Mouse (Mus musculus): ENCODE measurements around the gene Ep400. TPM values are rescaled to one million over a fixed set of nuclear protein-coding genes. Genes with fewer than 3 reads are reported as not detected.
A peak's percentile ranks its signal among the peaks of the same experiment; 100 is the strongest.

The Ep400 gene
- total and polyA plus RNA-seq, 3 experiments, result 18.4 to 32.6 (median 31.4) TPM

DNA sequence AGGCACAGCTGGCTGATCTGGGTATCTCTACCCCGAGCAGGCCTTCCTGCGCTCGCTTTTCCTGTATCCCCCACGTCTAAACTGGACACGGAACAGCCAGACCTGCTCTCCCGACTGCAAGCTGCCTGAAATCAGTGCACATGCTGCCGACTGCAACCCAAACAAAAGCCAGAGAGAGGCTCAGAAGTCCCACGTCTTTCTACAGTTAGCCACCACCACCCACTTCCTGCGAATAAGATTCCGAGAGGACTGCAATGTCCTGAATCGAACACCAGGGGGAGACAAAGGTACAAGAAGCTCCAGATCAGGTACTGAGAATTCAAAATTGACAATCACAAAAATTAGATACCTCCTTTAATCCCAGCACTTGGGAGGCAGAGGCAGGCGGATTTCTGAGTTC is 131.1 kb downstream of the Ep400 start:
- DNase-seq, result peak; percentile 66 to 69
- no peak overlapping the region for H3K4me3 ChIP-seq
- WGBS, result 12% methylated on average over 12 of the region's 12 CpGs
- no peaks in the 10 kb centered on the region for H3K79me2 ChIP-seq (replicated peaks; ENCODE audit: control insufficient read depth, insufficient read depth, low read length)
- intact Hi-C loops (cut with DNase I), result loop anchor here (5.0 to 10.0 kb wide), 3 partner anchors 212 to 285 kb away; no protein-coding TSS in a partner anchor
- TF ChIP-seq POLR2A (IDR thresholded peaks at IDR 0.05; ENCODE audit: insufficient read depth, low read depth, low read length) (no peak), CTCF (IDR thresholded peaks at IDR 0.05) (peak; percentile 90), EP300 (IDR thresholded peaks at IDR 0.05; ENCODE audit: insufficient read depth, low read depth, low read length) (no peak)
- H3K36me3 ChIP-seq (ENCODE audit: control insufficient read depth, insufficient read depth, low read length), result no peaks in the 10 kb centered on the region
- no peak overlapping the region for H3K27ac ChIP-seq
- no peaks in the 10 kb centered on the region for H3K27me3 ChIP-seq (ENCODE audit: control insufficient read depth, insufficient read depth, low read length)
- no peaks in the 10 kb centered on the region for H3K4me1 ChIP-seq (ENCODE audit: control insufficient read depth, insufficient read depth, low read length)
- H3K9ac ChIP-seq (ENCODE audit: low read depth, low read length), result 0 out of 2 replicates have a peak overlapping the region, but pooled peaks have one; percentile 13

DNA sequence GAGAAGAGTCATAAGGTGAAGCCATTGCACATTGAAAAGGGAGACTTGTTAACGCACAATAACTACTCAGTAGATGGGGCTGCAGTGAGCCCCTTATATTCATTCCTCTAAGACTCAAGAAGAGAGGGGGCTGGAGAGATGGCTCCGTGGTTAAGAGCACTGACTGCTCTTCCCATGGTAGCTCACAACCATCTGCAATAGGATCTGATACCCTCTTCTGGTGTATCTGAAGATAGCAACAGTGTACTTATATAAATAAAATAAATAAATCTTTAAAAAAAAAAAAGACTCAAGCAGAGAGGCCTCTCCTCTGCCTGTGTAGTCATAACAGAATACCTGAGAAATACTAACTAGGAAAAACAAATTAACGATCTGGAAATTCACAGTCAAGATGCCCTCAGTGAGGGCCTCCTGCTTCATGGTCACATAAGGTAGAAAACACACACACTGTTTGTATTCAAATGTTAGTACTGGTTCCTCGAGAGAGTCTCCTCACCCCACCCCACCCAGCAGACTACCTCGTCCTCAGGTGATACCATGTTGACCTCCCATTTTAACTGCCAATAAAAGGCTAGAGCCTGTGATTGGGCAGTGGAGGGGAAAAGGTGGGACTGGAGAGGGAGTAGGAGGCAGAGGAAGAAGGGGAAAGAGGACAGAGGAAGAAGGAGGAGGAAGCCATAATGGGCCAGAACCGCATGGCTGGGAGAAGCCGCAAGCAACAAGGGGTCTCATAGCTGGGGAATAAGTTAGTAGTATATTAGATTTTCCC is 132.0 kb downstream of the Ep400 start:
- DNase-seq, result no peak
- H3K9ac ChIP-seq (ENCODE audit: low read depth, low read length), result no peak overlapping the region
- no peaks in the 10 kb centered on the region for H3K4me1 ChIP-seq (ENCODE audit: control insufficient read depth, insufficient read depth, low read length)
- H3K36me3 ChIP-seq (ENCODE audit: control insufficient read depth, insufficient read depth, low read length), result no peaks in the 10 kb centered on the region
- 73% methylated on average over 7 of the region's 7 CpGs for WGBS
- no peak overlapping the region for H3K27ac ChIP-seq
- TF ChIP-seq POLR2A (IDR thresholded peaks at IDR 0.05; ENCODE audit: insufficient read depth, low read depth, low read length) (no peak), EP300 (IDR thresholded peaks at IDR 0.05; ENCODE audit: insufficient read depth, low read depth, low read length) (no peak), CTCF (IDR thresholded peaks at IDR 0.05) (no peak)
- no peaks in the 10 kb centered on the region for H3K27me3 ChIP-seq (ENCODE audit: control insufficient read depth, insufficient read depth, low read length)
- H3K79me2 ChIP-seq (replicated peaks; ENCODE audit: control insufficient read depth, insufficient read depth, low read length), result no peaks in the 10 kb centered on the region
- intact Hi-C loops (cut with DNase I), result loop anchor here (5.0 to 10.0 kb wide), 3 partner anchors 211 to 286 kb away; no protein-coding TSS in a partner anchor
- H3K4me3 ChIP-seq, result no peak overlapping the region

DNA sequence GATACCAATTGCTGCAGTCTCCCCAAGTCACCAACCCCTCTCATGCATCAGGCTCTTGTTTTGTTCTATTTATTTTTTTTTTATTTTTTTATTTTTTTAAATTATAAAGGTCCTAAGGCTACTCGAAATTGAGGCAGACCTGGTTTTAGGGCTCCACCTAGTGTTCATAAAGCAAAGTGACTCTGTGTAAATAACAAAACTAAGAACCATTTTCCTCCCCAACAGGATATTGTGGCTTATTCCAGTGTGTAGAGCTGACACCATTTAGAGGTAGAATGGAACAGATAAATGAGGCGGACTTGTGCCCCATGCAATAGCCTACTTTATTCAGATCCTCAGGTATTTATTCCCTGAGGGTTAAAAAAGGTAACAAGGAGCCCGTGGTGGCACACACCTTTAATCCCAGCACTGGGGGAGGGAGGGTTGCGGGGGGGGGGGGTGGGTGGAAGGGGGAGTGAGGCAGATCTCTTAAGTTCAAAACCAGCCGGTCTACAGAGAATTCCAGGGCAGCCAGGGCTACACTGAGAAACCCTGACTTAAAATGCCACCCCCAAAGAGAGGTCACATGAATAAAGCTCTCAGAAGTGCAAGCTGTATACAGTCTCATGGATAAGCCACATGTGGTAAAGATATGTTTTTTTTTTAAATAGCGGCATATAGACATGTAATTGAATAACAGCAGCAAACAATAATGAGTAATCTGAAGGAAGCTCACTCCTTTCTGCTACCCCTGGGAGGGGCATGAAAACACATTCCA is 134.4 kb downstream of the Ep400 start:
- intact Hi-C loops (cut with DNase I), result loop anchor here (1.0 to 10.0 kb wide), 5 partner anchors 142 to 289 kb away; no protein-coding TSS in a partner anchor
- Histone ChIP-seq H3K79me2 (replicated peaks; ENCODE audit: control insufficient read depth, insufficient read depth, low read length) (no peaks in the 10 kb centered on the region), H3K9ac (ENCODE audit: low read depth, low read length) (no peak overlapping the region), H3K27ac (no peak overlapping the region), H3K36me3 (ENCODE audit: control insufficient read depth, insufficient read depth, low read length) (no peaks in the 10 kb centered on the region), H3K4me1 (ENCODE audit: control insufficient read depth, insufficient read depth, low read length) (no peaks in the 10 kb centered on the region), H3K27me3 (ENCODE audit: control insufficient read depth, insufficient read depth, low read length) (no peaks in the 10 kb centered on the region), H3K4me3 (no peak overlapping the region)
- WGBS, result 35% methylated on average over 6 of the region's 6 CpGs
- TF ChIP-seq POLR2A (IDR thresholded peaks at IDR 0.05; ENCODE audit: insufficient read depth, low read depth, low read length) (no peak), EP300 (IDR thresholded peaks at IDR 0.05; ENCODE audit: insufficient read depth, low read depth, low read length) (no peak), CTCF (IDR thresholded peaks at IDR 0.05) (peak; percentile 84)
- DNase-seq, result no peak

DNA sequence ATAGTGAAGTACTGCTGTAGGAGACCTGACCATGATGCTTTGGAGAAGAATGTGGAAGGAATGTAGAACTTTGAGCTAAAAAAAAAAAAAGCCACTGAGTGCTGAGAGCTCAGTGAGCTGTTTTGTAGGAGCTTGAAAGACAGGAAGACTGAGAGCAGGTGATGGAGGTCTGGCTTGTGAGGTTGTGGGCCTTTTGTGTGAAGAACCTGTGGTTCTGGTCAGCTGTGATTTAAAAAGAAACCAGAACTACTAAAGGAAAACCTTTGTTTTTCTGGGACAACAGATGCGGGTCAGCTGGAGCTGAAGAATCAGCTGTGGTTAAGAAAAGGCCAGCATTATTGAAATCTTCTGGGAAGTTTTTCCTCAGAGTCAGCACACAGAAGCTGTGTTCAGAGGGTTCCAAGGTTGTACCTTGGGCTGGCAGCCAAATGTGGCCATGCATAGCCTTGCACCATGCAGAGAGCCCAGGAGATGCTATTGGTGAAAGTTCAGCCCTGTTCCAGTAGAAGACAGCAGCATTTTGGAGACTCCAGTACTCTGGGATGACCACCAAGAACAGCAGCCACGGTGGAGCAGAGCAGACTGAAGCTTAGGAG is 140.9 kb downstream of the Ep400 start:
- H3K27ac ChIP-seq, result no peak overlapping the region

DNA sequence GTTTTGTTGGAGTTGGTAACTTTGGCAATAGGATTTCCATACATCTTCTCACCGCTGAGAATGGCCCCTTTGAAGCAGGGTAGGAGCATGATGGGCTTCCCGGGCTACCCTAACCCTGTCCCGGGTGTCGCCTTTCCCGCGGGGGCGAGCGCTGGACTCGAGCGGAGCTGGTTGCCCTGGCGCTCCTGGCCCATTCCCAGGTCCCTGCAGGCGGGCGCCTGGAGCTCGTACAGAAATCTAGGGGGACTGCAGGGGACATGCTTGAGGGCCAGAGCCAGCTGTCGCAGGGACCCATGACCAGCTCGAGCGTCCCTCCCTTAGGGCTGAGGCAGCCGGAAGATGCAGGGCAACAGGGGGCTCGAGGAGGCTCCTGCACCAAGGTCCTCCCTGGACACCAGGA is 142.4 kb downstream of the Ep400 start:
- Histone ChIP-seq H3K27me3 (ENCODE audit: control insufficient read depth, insufficient read depth, low read length) (0 out of 2 replicates have a peak, but pooled peaks cover 3% of the 10 kb centered on the region), H3K9ac (ENCODE audit: low read depth, low read length) (no peak overlapping the region), H3K4me1 (ENCODE audit: control insufficient read depth, insufficient read depth, low read length) (no peaks in the 10 kb centered on the region), H3K79me2 (replicated peaks; ENCODE audit: control insufficient read depth, insufficient read depth, low read length) (no peaks in the 10 kb centered on the region), H3K4me3 (no peak overlapping the region), H3K27ac (no peak overlapping the region), H3K36me3 (ENCODE audit: control insufficient read depth, insufficient read depth, low read length) (no peaks in the 10 kb centered on the region)
- 8% methylated on average over 19 of the region's 19 CpGs for WGBS
- TF ChIP-seq POLR2A (IDR thresholded peaks at IDR 0.05; ENCODE audit: insufficient read depth, low read depth, low read length) (no peak), CTCF (IDR thresholded peaks at IDR 0.05) (no peak), EP300 (IDR thresholded peaks at IDR 0.05; ENCODE audit: insufficient read depth, low read depth, low read length) (no peak)
- intact Hi-C loops (cut with DNase I), result no loop called here
- no peak for DNase-seq

More for the DNA sequence above, 140.9 kb downstream of the Ep400 start:
- no peaks in the 10 kb centered on the region for H3K4me1 ChIP-seq (ENCODE audit: control insufficient read depth, insufficient read depth, low read length)
- intact Hi-C loops (cut with DNase I), result loop anchor here (10.0 kb wide), 1 partner anchor 295 kb away; no protein-coding TSS in a partner anchor
- no peak for TF ChIP-seq CTCF (IDR thresholded peaks at IDR 0.05)
- no peak for TF ChIP-seq POLR2A (IDR thresholded peaks at IDR 0.05; ENCODE audit: insufficient read depth, low read depth, low read length)
- TF ChIP-seq EP300 (IDR thresholded peaks at IDR 0.05; ENCODE audit: insufficient read depth, low read depth, low read length), result no peak
- WGBS, result 70% methylated on average over 2 of the region's 2 CpGs
- H3K4me3 ChIP-seq, result no peak overlapping the region
- DNase-seq, result no peak
- H3K79me2 ChIP-seq (replicated peaks; ENCODE audit: control insufficient read depth, insufficient read depth, low read length), result no peaks in the 10 kb centered on the region
- H3K36me3 ChIP-seq (ENCODE audit: control insufficient read depth, insufficient read depth, low read length), result no peaks in the 10 kb centered on the region
- no peak overlapping the region for H3K9ac ChIP-seq (ENCODE audit: low read depth, low read length)
- 0 out of 2 replicates have a peak, but pooled peaks cover 3% of the 10 kb centered on the region for H3K27me3 ChIP-seq (ENCODE audit: control insufficient read depth, insufficient read depth, low read length)

Data from heart, adult 2 months (tissue).